Mouse (Mus musculus) limb, embryonic 11.5 days (tissue): ENCODE measurements at regions not wholly inside any gene's neighbourhood (a gene's known extent, or its start where the extent isn't known, plus 50 kb on each side); places are given as distances from the start of the nearest gene placed in this dataset.

Experiments
- ATAC-seq: fragments of 200-750 bp; cut with Nextera tagmentation; 2 replicates; pipeline ENCODE4 v1.8.0; 2017; ENCODE audit warnings: low read depth; ENCODE audit not compliant: insufficient number of reproducible peaks, low FRiP score, low TSS enrichment
- DNase-seq: peaks from one replicate; pipeline ENCODE4 v3.0.0-alpha.2; 2015; ENCODE audit warnings: low spot score
- H3K27ac ChIP-seq: fragments of 300-500 bp; sonication (generic); replicated peaks from 2 replicates; pipeline ENCODE4 v1.5.1; 2014; ENCODE audit warnings: low read depth, mild to moderate bottlenecking, low read length
- H3K27me3 ChIP-seq: fragments of 300-500 bp; sonication (generic); 2 replicates; pipeline ENCODE4 v1.6.1; 2014; ENCODE audit warnings: mild to moderate bottlenecking, low read length, mixed read lengths; ENCODE audit not compliant: control insufficient read depth, insufficient read depth
- H3K36me3 ChIP-seq: fragments of 300-500 bp; sonication (generic); 2 replicates; pipeline ENCODE4 v1.6.1; 2014; ENCODE audit warnings: mild to moderate bottlenecking, low read length, moderate library complexity, mixed read lengths; ENCODE audit not compliant: control insufficient read depth, insufficient read depth
- H3K4me1 ChIP-seq: fragments of 300-500 bp; sonication (generic); 2 replicates; pipeline ENCODE4 v1.6.1; 2014; ENCODE audit warnings: low read length, mixed read lengths; ENCODE audit not compliant: control insufficient read depth, insufficient read depth
- H3K4me2 ChIP-seq: fragments of 300-500 bp; sonication (generic); 2 replicates; pipeline ENCODE4 v1.6.1; 2014; ENCODE audit warnings: low read depth, mild to moderate bottlenecking, moderate library complexity; ENCODE audit not compliant: severe bottlenecking
- H3K4me3 ChIP-seq: fragments of 300-500 bp; sonication (generic); 2 replicates; pipeline ENCODE4 v1.5.1; 2014; ENCODE audit warnings: low read depth, low read length
- H3K9ac ChIP-seq: fragments of 300-500 bp; sonication (generic); 2 replicates; pipeline ENCODE4 v1.6.1; 2014; ENCODE audit warnings: mild to moderate bottlenecking, low read length
- H3K9me3 ChIP-seq: fragments of 300-500 bp; sonication (generic); 2 replicates; pipeline ENCODE4 v1.6.1; 2016; ENCODE audit warnings: low read length; ENCODE audit not compliant: control insufficient read depth
- WGBS: fragments of 180-500 bp; shearing (Covaris S2); extraction: QIAGEN DNeasy Blood & Tissue Kit; methylation state at CpG from one replicate; pipeline ENCODE4 v1.1.7; 2014; 5-methylcytosine and 5-hydroxymethylcytosine counted together

GRCm38 (mm10) chr3:5077956-5078355, 672.6 kb upstream of the Gm8797 start:
- H3K36me3 ChIP-seq, result no peaks in the 10 kb centered on the region
- H3K9me3 ChIP-seq, result no peaks in the 10 kb centered on the region
- no peak overlapping the region for H3K9ac ChIP-seq
- no peak overlapping the region for H3K27ac ChIP-seq
- DNase-seq, result no peak
- no peak overlapping the region for H3K4me3 ChIP-seq
- 10% methylated on average over 2 of the region's 2 CpGs for WGBS
- H3K4me1 ChIP-seq, result no peaks in the 10 kb centered on the region
- H3K4me2 ChIP-seq, result no peak overlapping the region
- no peak for ATAC-seq
- no peaks in the 10 kb centered on the region for H3K27me3 ChIP-seq

- Histone ChIP-seq H3K4me1 (0 out of 2 replicates have a peak, but pooled peaks cover 7% of the 10 kb centered on the region), H3K27me3 (no peaks in the 10 kb centered on the region), H3K27ac (no peak overlapping the region), H3K36me3 (no peaks in the 10 kb centered on the region), H3K4me3 (no peak overlapping the region), H3K9me3 (no peaks in the 10 kb centered on the region), H3K4me2 (no peak overlapping the region), H3K9ac (no peak overlapping the region)
- DNase-seq (no peak), ATAC-seq (no peak)
Observed at GRCm38 (mm10) chr3:5086721-5087120, 663.9 kb upstream of the Gm8797 start.

- H3K27ac ChIP-seq, result no peak overlapping the region
- no peaks in the 10 kb centered on the region for H3K27me3 ChIP-seq
- no peak overlapping the region for H3K4me3 ChIP-seq
- ATAC-seq (no peak), DNase-seq (no peak)
- H3K4me1 ChIP-seq, result 0 out of 2 replicates have a peak, but pooled peaks cover 7% of the 10 kb centered on the region
- no peaks in the 10 kb centered on the region for H3K9me3 ChIP-seq
- no peak overlapping the region for H3K4me2 ChIP-seq
- H3K9ac ChIP-seq, result no peak overlapping the region
- H3K36me3 ChIP-seq, result no peaks in the 10 kb centered on the region
- 75% methylated on average over 1 of the region's 1 CpGs for WGBS
Observed at GRCm38 (mm10) chr3:5088867-5089266, 661.7 kb upstream of the Gm8797 start.

- Histone ChIP-seq H3K4me1 (0 out of 2 replicates have a peak, but pooled peaks cover 7% of the 10 kb centered on the region), H3K9me3 (no peaks in the 10 kb centered on the region), H3K4me3 (no peak overlapping the region), H3K4me2 (no peak overlapping the region), H3K27ac (no peak overlapping the region), H3K36me3 (no peaks in the 10 kb centered on the region), H3K27me3 (no peaks in the 10 kb centered on the region), H3K9ac (no peak overlapping the region)
- WGBS, result 57% methylated on average over 4 of the region's 4 CpGs
- DNase-seq (no peak), ATAC-seq (no peak)
Observed at GRCm38 (mm10) chr3:5089393-5090010, 661.1 kb upstream of the Gm8797 start.

GRCm38 (mm10) chr3:5090108-5090869, 660.3 kb upstream of the Gm8797 start:
- ATAC-seq, result no peak
- no peak overlapping the region for H3K4me2 ChIP-seq
- no peak overlapping the region for H3K4me3 ChIP-seq
- H3K9ac ChIP-seq, result no peak overlapping the region
- no peaks in the 10 kb centered on the region for H3K9me3 ChIP-seq
- H3K36me3 ChIP-seq, result no peaks in the 10 kb centered on the region
- H3K27me3 ChIP-seq, result no peaks in the 10 kb centered on the region
- 0 out of 2 replicates have a peak, but pooled peaks cover 7% of the 10 kb centered on the region for H3K4me1 ChIP-seq
- no peak overlapping the region for H3K27ac ChIP-seq
- peak; percentile 41 for DNase-seq
- 68% methylated on average over 13 of the region's 13 CpGs for WGBS

GRCm38 (mm10) chr3:5090987-5091386, 659.6 kb upstream of the Gm8797 start:
- H3K9ac ChIP-seq, result no peak overlapping the region
- ATAC-seq (no peak), DNase-seq (no peak)
- no peaks in the 10 kb centered on the region for H3K9me3 ChIP-seq
- H3K4me1 ChIP-seq, result 0 out of 2 replicates have a peak, but pooled peaks cover 7% of the 10 kb centered on the region
- H3K27ac ChIP-seq, result no peak overlapping the region
- H3K4me2 ChIP-seq, result no peak overlapping the region
- H3K36me3 ChIP-seq, result no peaks in the 10 kb centered on the region
- H3K4me3 ChIP-seq, result no peak overlapping the region
- no peaks in the 10 kb centered on the region for H3K27me3 ChIP-seq
